Mouse (Mus musculus) thymus, adult 2 months (tissue): ENCODE results near the gene Slitrk1. TPM values are rescaled to one million over a fixed set of nuclear protein-coding genes. Genes with fewer than 3 reads are reported as not detected.

ENCODE experiments used
- DNase-seq: peaks from one replicate; pipeline ENCODE4 v3.0.0; 2021
- H3K27ac ChIP-seq: fragments of 200-500 bp; 2 replicates; pipeline ENCODE4 v1.5.1; 2012; ENCODE audit warnings: low read length, control low read depth; ENCODE audit not compliant: control insufficient read depth, insufficient read depth
- H3K27me3 ChIP-seq: fragments of 200-500 bp; 2 replicates; pipeline ENCODE4 v1.6.1; 2012; ENCODE audit warnings: mild to moderate bottlenecking, low read length, moderate library complexity, mixed read lengths; ENCODE audit not compliant: control insufficient read depth, insufficient read depth
- H3K36me3 ChIP-seq: fragments of 200-500 bp; 2 replicates; pipeline ENCODE4 v1.6.1; 2012; ENCODE audit warnings: mild to moderate bottlenecking, low read length, moderate library complexity; ENCODE audit not compliant: control insufficient read depth, insufficient read depth
- H3K4me1 ChIP-seq: fragments of 200-500 bp; replicated peaks from 2 replicates; pipeline ENCODE4 v1.6.1; 2012; ENCODE audit warnings: low read length; ENCODE audit not compliant: control insufficient read depth, insufficient read depth
- H3K4me3 ChIP-seq: fragments of 200-500 bp; 2 replicates; pipeline ENCODE4 v1.5.1; 2012; ENCODE audit warnings: mild to moderate bottlenecking, low read length, control low read depth, moderate library complexity; ENCODE audit not compliant: control insufficient read depth, insufficient read depth
- CTCF ChIP-seq: fragments of 200-500 bp; IDR thresholded peaks from 2 replicates; pipeline ENCODE4 v1.5.1; 2012; ENCODE audit warnings: mild to moderate bottlenecking, control low read depth, low read length, moderate library complexity, borderline replicate concordance; ENCODE audit not compliant: control insufficient read depth, poor library complexity, insufficient read depth; ENCODE audit errors: extremely low read depth
- POLR2A ChIP-seq: fragments of 200-500 bp; IDR thresholded peaks from 2 replicates; pipeline ENCODE4 v1.6.1; 2012; ENCODE audit warnings: mild to moderate bottlenecking, low read length, control low read depth, moderate library complexity; ENCODE audit not compliant: control insufficient read depth, poor library complexity, insufficient read depth; ENCODE audit errors: extremely low read depth
- WGBS: fragments of 180-500 bp; shearing (Covaris S2); methylation state at CpG from one replicate; pipeline ENCODE4 v1.1.7; 2018; 5-methylcytosine and 5-hydroxymethylcytosine counted together
- polyA plus RNA-seq: library from polyadenylated mRNA; depleted of rRNA; stranded (reverse); fragments of >200 nt; gene quantifications from 2 replicates; pipeline ENCODE4 v1.2.3, GENCODE M21; 2012

Gene Slitrk1
- polyA plus RNA-seq, 1 experiment, result not detected

- WGBS, result 13% methylated on average over 19 of the region's 19 CpGs
- Histone ChIP-seq H3K4me1 (no peaks in the 10 kb centered on the region), H3K27ac (no peak overlapping the region), H3K27me3 (no peaks in the 10 kb centered on the region), H3K4me3 (no peak overlapping the region), H3K36me3 (no peaks in the 10 kb centered on the region)
- DNase-seq, result no peak
- TF ChIP-seq POLR2A, result no peak
- TF ChIP-seq CTCF, result no peak
These were observed 3.4 kb downstream of the Slitrk1 start for GRCm38 (mm10) chr14:108910449-108911137.

- Histone ChIP-seq H3K4me3 (no peak overlapping the region), H3K36me3 (no peaks in the 10 kb centered on the region), H3K27me3 (no peaks in the 10 kb centered on the region), H3K27ac (no peak overlapping the region), H3K4me1 (no peaks in the 10 kb centered on the region)
- TF ChIP-seq CTCF (no peak), POLR2A (no peak)
- 40% methylated on average over 6 of the region's 6 CpGs for WGBS
- DNase-seq, result no peak
These were observed 4.5 kb downstream of the Slitrk1 start for GRCm38 (mm10) chr14:108909336-108909953.

GRCm38 (mm10) chr14:108898601-108899000 is 15.4 kb downstream of the Slitrk1 start:
- TF ChIP-seq CTCF (no peak), POLR2A (no peak)
- H3K27ac ChIP-seq, result no peak overlapping the region
- WGBS, result 81% methylated on average over 7 of the region's 7 CpGs
- H3K4me1 ChIP-seq, result no peaks in the 10 kb centered on the region
- H3K27me3 ChIP-seq, result no peaks in the 10 kb centered on the region
- H3K4me3 ChIP-seq, result no peak overlapping the region
- no peaks in the 10 kb centered on the region for H3K36me3 ChIP-seq
- DNase-seq, result no peak

GRCm38 (mm10) chr14:108895456-108895855 is 18.5 kb downstream of the Slitrk1 start:
- no peak overlapping the region for H3K27ac ChIP-seq
- DNase-seq, result no peak
- no peak overlapping the region for H3K4me3 ChIP-seq
- TF ChIP-seq POLR2A, result no peak
- TF ChIP-seq CTCF, result no peak
- no peaks in the 10 kb centered on the region for H3K4me1 ChIP-seq
- H3K36me3 ChIP-seq, result no peaks in the 10 kb centered on the region
- 62% methylated on average over 2 of the region's 2 CpGs for WGBS
- H3K27me3 ChIP-seq, result no peaks in the 10 kb centered on the region

- no peaks in the 10 kb centered on the region for H3K36me3 ChIP-seq
- TF ChIP-seq POLR2A (no peak), CTCF (no peak)
- H3K27me3 ChIP-seq, result no peaks in the 10 kb centered on the region
- no peak overlapping the region for H3K27ac ChIP-seq
- H3K4me3 ChIP-seq, result no peak overlapping the region
- DNase-seq, result no peak
- H3K4me1 ChIP-seq, result no peaks in the 10 kb centered on the region
These were observed 46.1 kb downstream of the Slitrk1 start for GRCm38 (mm10) chr14:108867816-108868215.

- Histone ChIP-seq H3K27ac (no peak overlapping the region), H3K4me3 (no peak overlapping the region), H3K4me1 (no peaks in the 10 kb centered on the region), H3K36me3 (no peaks in the 10 kb centered on the region), H3K27me3 (no peaks in the 10 kb centered on the region)
- TF ChIP-seq CTCF, result no peak
- TF ChIP-seq POLR2A, result no peak
- DNase-seq, result no peak
These were observed 49.3 kb downstream of the Slitrk1 start for GRCm38 (mm10) chr14:108864631-108865030.

- H3K36me3 ChIP-seq, result no peaks in the 10 kb centered on the region
- no peak overlapping the region for H3K4me3 ChIP-seq
- H3K4me1 ChIP-seq, result no peaks in the 10 kb centered on the region
- DNase-seq, result no peak
- 81% methylated on average over 1 of the region's 1 CpGs for WGBS
- no peaks in the 10 kb centered on the region for H3K27me3 ChIP-seq
- H3K27ac ChIP-seq, result no peak overlapping the region
- no peak for TF ChIP-seq CTCF
- no peak for TF ChIP-seq POLR2A
These were observed 54.6 kb downstream of the Slitrk1 start for GRCm38 (mm10) chr14:108859310-108859709.
